In genomic region chr4:150371580-150372380, GRCm38 (mm10) we compare ENCODE assay signal across 8 mouse cellular contexts.
A peak's percentile ranks its signal among the peaks of the same experiment; 100 is the strongest.
DNase-seq lines count a peak whose midpoint lies in the region; ATAC-seq lines count a peak whose summit lies in the region.

No protein-coding gene starts in this region.

- H3K27ac ChIP-seq in hindbrain, embryonic 14.5 days, result peak overlapping the region; percentile 94

- ATAC-seq in hindbrain, embryonic 14.5 days (ENCODE audit: low FRiP score), result peak; percentile 85

- H3K36me3 ChIP-seq in hindbrain, embryonic 14.5 days (replicated peaks; ENCODE audit: control insufficient read depth, insufficient read depth), result no peaks in the 10 kb centered on the region

- under 1% methylated on average over 58 of the region's 58 CpGs for WGBS in hindbrain, embryonic 14.5 days

- H3K27me3 ChIP-seq in hindbrain, embryonic 14.5 days (ENCODE audit: control insufficient read depth, insufficient read depth, low read length), result no peaks in the 10 kb centered on the region

- H3K9ac ChIP-seq in hindbrain, embryonic 14.5 days, result peak overlapping the region; percentile 86

- H3K4me2 ChIP-seq in hindbrain, embryonic 14.5 days (replicated peaks), result peak overlapping the region; percentile 91

- peak overlapping the region; percentile 52 for H3K4me3 ChIP-seq in hindbrain, embryonic 14.5 days (replicated peaks; ENCODE audit: low read length)

- no peaks in the 10 kb centered on the region for H3K9me3 ChIP-seq in hindbrain, embryonic 14.5 days (ENCODE audit: control insufficient read depth, low read length)

- peak; percentile 65 for DNase-seq in T-cell, adult 2 months (ENCODE audit: low spot score)
- DNase-seq in cerebellum, postnatal 10 days, result peak; percentile 89 to 93
- peak; percentile 46 to 65 for DNase-seq in frontal cortex, postnatal 36 days (ENCODE audit: low spot score in 2 of 2)
- DNase-seq in hindbrain, embryonic 14.5 days (ENCODE audit: low spot score), result peak; percentile 72
- peak; percentile 57 to 71 for DNase-seq in left cerebral cortex, adult 18-20 months (ENCODE audit: low spot score in 2 of 2)
- DNase-seq in lung, postnatal 4 days, result peak; percentile 86 to 93
- DNase-seq in retina, postnatal 7 days (ENCODE audit: low read depth, low spot score), result peak; percentile 58
- peak; percentile 54 to 65 for DNase-seq in urinary bladder, adult 18-20 months (ENCODE audit: low spot score in 2 of 2)

- peaks cover 68% of the 10 kb centered on the region for H3K4me1 ChIP-seq in hindbrain, embryonic 14.5 days (replicated peaks; ENCODE audit: control insufficient read depth, insufficient read depth, low read length)

Comparison
In these comparisons a context has a peak if more than half of its experiments do, and no peak if none do; other contexts are left out.
1. Peak in every context shown above with its lines: DNase-seq, ATAC-seq, H3K4me3 ChIP-seq and H3K27ac ChIP-seq.